Mouse (Mus musculus) C2C12 (cell line): ENCODE measurements around the gene Slc25a33.

Source experiments
- CEBPB ChIP-seq: IDR thresholded peaks from one replicate; pipeline ENCODE4 v1.6.1; 2011; ENCODE audit warnings: low read depth, mild to moderate bottlenecking, control low read depth, moderate library complexity
- CTCF ChIP-seq: IDR thresholded peaks from one replicate; pipeline ENCODE4 v1.5.1; 2011; ENCODE audit not compliant: control insufficient read depth, insufficient read depth, insufficient read length
- FOSL1 ChIP-seq: IDR thresholded peaks from one replicate; pipeline ENCODE4 v1.8.0; 2011; ENCODE audit warnings: mild to moderate bottlenecking, low read length; ENCODE audit not compliant: poor library complexity, insufficient read depth, severe bottlenecking
- MAX ChIP-seq: IDR thresholded peaks from one replicate; pipeline ENCODE4 v1.6.1; 2011; ENCODE audit warnings: mild to moderate bottlenecking, control low read depth
- MYOD1 ChIP-seq: IDR thresholded peaks from one replicate; pipeline ENCODE4 v1.6.1; 2011; ENCODE audit warnings: low read depth; ENCODE audit not compliant: control insufficient read depth, insufficient read length
- MYOG ChIP-seq: IDR thresholded peaks from one replicate; pipeline ENCODE4 v1.6.1; 2011; ENCODE audit not compliant: control insufficient read depth, insufficient read length; ENCODE audit errors: extremely low read depth
- USF1 ChIP-seq: IDR thresholded peaks from one replicate; pipeline ENCODE4 v1.6.1; 2011; ENCODE audit warnings: low read depth, mild to moderate bottlenecking, control low read depth, moderate library complexity

- no peak for TF ChIP-seq CTCF
- TF ChIP-seq USF1, result no peak
- no peak for TF ChIP-seq MYOG
- no peak for TF ChIP-seq MAX
- TF ChIP-seq CEBPB, result no peak
- no peak for TF ChIP-seq MYOD1
- TF ChIP-seq FOSL1, result no peak
Observed at GRCm38 (mm10) chr4:149779966-149780365, 5.9 kb upstream of the Slc25a33 start.
